8 mouse cellular contexts compared by ENCODE assay signal in genomic region chr12:23189546-23189945, GRCm38 (mm10).
A peak's percentile ranks its signal among the peaks of the same experiment; 100 is the strongest.
DNase-seq lines count a peak whose midpoint lies in the region; ATAC-seq and TF ChIP-seq lines count a peak whose summit lies in the region.
"Not testable (repeated sequence)": the region's sequence is repeated elsewhere in the genome, so short reads cannot be mapped to it uniquely, and the experiment has no call there.

No protein-coding gene starts in this region.

- H3K4me3 ChIP-seq in forebrain, postnatal 0 days (ENCODE audit: low read depth, low read length): peak overlapping the region; percentile 32
- H3K4me3 ChIP-seq in liver, embryonic 12.5 days: peak overlapping the region; percentile 39
- H3K4me3 ChIP-seq in midbrain, embryonic 15.5 days: peak overlapping the region; percentile 40
- peak overlapping the region; percentile 39 for H3K4me3 ChIP-seq in stomach, embryonic 14.5 days (ENCODE audit: low read depth, low read length)

- intact Hi-C loops in heart, postnatal 25 days (cut with DNase I): not testable (repeated sequence)

- H3K27ac ChIP-seq in forebrain, postnatal 0 days (ENCODE audit: low read depth, low read length); liver, embryonic 12.5 days; midbrain, embryonic 15.5 days; stomach, embryonic 14.5 days (ENCODE audit: low read length): not testable (repeated sequence)

- TF ChIP-seq CTCF in forebrain, postnatal 0 days (IDR thresholded peaks at IDR 0.05; ENCODE audit: low read depth): not testable (repeated sequence)

- H3K36me3 ChIP-seq in forebrain, postnatal 0 days (ENCODE audit: insufficient read depth); liver, embryonic 12.5 days; midbrain, embryonic 15.5 days (replicated peaks); stomach, embryonic 14.5 days (ENCODE audit: control insufficient read depth, insufficient read depth, low read length): not testable (repeated sequence)

- H3K4me1 ChIP-seq in forebrain, postnatal 0 days (ENCODE audit: insufficient read depth); liver, embryonic 12.5 days; midbrain, embryonic 15.5 days; stomach, embryonic 14.5 days (ENCODE audit: control insufficient read depth, insufficient read depth, low read length): not testable (repeated sequence)

- not testable (repeated sequence) for H3K27me3 ChIP-seq in forebrain, postnatal 0 days (ENCODE audit: insufficient read depth, low read length); liver, embryonic 12.5 days (replicated peaks); midbrain, embryonic 15.5 days (replicated peaks); stomach, embryonic 14.5 days (ENCODE audit: control insufficient read depth, insufficient read depth, low read length)

- H3K9ac ChIP-seq in forebrain, postnatal 0 days: peak overlapping the region; percentile 53
- H3K9ac ChIP-seq in liver, embryonic 12.5 days: not testable (repeated sequence)
- H3K9ac ChIP-seq in midbrain, embryonic 15.5 days: peak overlapping the region; percentile 27
- H3K9ac ChIP-seq in stomach, embryonic 14.5 days (replicated peaks; ENCODE audit: low read depth, low read length): peak overlapping the region; percentile 30; the same call in 1 of the 2 replicates

- H3K9me3 ChIP-seq in forebrain, postnatal 0 days (ENCODE audit: low read length); liver, embryonic 12.5 days (replicated peaks); midbrain, embryonic 15.5 days; stomach, embryonic 14.5 days (ENCODE audit: control insufficient read depth, low read depth, low read length): not testable (repeated sequence)

- 3% methylated on average over 38 of the region's 42 CpGs for WGBS in forebrain, postnatal 0 days
- 0% methylated on average over 23 of the region's 42 CpGs for WGBS in liver, embryonic 12.5 days (ENCODE audit: insufficient replicate concordance)
- WGBS in midbrain, embryonic 15.5 days: 2% methylated on average over 37 of the region's 42 CpGs
- WGBS in stomach, embryonic 14.5 days: 2% methylated on average over 26 of the region's 42 CpGs

- H3K4me2 ChIP-seq in forebrain, postnatal 0 days (ENCODE audit: low read depth): peak overlapping the region; percentile 29
- peak overlapping the region; percentile 52 for H3K4me2 ChIP-seq in liver, embryonic 12.5 days
- peak overlapping the region; percentile 37 for H3K4me2 ChIP-seq in midbrain, embryonic 15.5 days
- H3K4me2 ChIP-seq in stomach, embryonic 14.5 days (replicated peaks; ENCODE audit: low read depth, low read length): peak overlapping the region; percentile 27; the same call in 1 of the 2 replicates

- peak; percentile 66 for DNase-seq in ES-CJ7 (ENCODE audit: low read depth, low spot score)
- peak; percentile 16 for DNase-seq in brain, embryonic 18.5 days (ENCODE audit: low read depth, low spot score)
- DNase-seq in forebrain, postnatal 0 days: peak; percentile 58
- DNase-seq in heart, postnatal 25 days (ENCODE audit: low spot score): peak; percentile 1
- DNase-seq in kidney, postnatal 10 days: peak; percentile 58

- ATAC-seq in forebrain, postnatal 0 days: peak; percentile 89
- ATAC-seq in liver, embryonic 12.5 days: 0 out of 2 replicates have a peak, but pooled peaks have one; percentile 35
- ATAC-seq in midbrain, embryonic 15.5 days (replicated peaks): peak; percentile 89
- ATAC-seq in stomach, embryonic 14.5 days (ENCODE audit: insufficient number of reproducible peaks, insufficient read depth, low FRiP score, low read depth): peak; percentile 85

Comparison
In these comparisons a context has a peak if more than half of its experiments do, and no peak if none do; other contexts are left out.
1. DNase-seq: peak in every context shown above with its lines; median percentile 66 in ES-CJ7; 58 in forebrain, postnatal 0 days; 58 in kidney, postnatal 10 days; 16 in brain, embryonic 18.5 days; 1 in heart, postnatal 25 days.
2. ATAC-seq: peak in every context shown above with its lines; median percentile 89 in forebrain, postnatal 0 days; 89 in midbrain, embryonic 15.5 days; 85 in stomach, embryonic 14.5 days; 35 in liver, embryonic 12.5 days.